Mouse (Mus musculus) megakaryocyte, embryonic 14.5 days (primary cell): Measurements from ENCODE around the gene Bcar3.

Experiments used
- FLI1 ChIP-seq: IDR thresholded peaks from 2 replicates; pipeline ENCODE4 v1.6.1; 2012; ENCODE audit warnings: low read length, inconsistent platforms, mixed read lengths
- GATA1 ChIP-seq: IDR thresholded peaks from 3 replicates; pipeline ENCODE4 v1.6.1; 2012; ENCODE audit warnings: mixed read lengths, low read length, inconsistent platforms, borderline replicate concordance

DNA sequence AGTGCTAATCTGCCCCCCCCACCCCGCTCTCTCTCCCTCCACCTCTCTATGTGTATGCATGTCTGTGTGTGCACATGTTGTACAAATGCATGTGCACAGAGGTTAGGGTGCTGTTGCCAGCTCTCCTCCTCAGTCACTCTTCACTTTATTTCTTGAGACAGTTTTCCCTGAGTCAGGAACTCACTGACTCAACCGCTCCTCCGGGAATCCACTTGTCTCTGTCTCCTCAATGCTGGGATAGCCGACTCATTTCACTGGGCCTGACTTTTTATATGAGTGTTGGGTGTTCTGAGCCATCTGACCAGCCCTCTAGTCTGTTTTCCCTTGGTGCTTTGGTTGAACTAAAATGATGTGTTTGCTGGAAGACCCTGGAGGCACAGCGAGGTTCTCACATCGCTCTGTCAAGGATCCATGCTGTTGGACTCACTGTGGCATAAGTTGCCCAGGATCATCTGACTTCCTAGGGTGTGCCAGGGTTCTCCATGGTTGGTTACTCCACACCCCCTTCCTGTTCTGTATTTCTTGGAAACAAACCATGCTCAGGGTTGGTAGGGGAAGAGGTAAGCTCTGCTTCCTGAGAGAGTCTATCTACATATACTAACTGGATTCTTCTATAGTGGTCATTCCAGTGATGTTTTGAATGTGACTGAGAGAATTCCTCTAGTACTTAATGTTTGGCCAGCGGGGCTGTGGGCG lies 77.9 kb downstream of the Bcar3 start:
- no peak for TF ChIP-seq FLI1
- no peak for TF ChIP-seq GATA1
